Mouse (Mus musculus) heart, embryonic 12.5 days (tissue): ENCODE measurements at regions not wholly inside any gene's neighbourhood (a gene's known extent, or its start where the extent isn't known, plus 50 kb on each side); places are given as distances from the start of the nearest gene placed in this dataset.

ENCODE experiments used
- ATAC-seq: fragments of 200-750 bp; cut with Nextera tagmentation; 2 replicates; pipeline ENCODE4 v1.8.0; 2017; ENCODE audit warnings: moderate TSS enrichment, moderate library complexity; ENCODE audit not compliant: insufficient number of reproducible peaks, low FRiP score
- H3K27ac ChIP-seq: fragments of 300-500 bp; sonication (generic); 2 replicates; pipeline ENCODE4 v1.5.1; 2016; ENCODE audit warnings: mild to moderate bottlenecking, moderate library complexity; ENCODE audit not compliant: poor library complexity, severe bottlenecking
- H3K27me3 ChIP-seq: fragments of 300-500 bp; sonication (generic); replicated peaks from 2 replicates; pipeline ENCODE4 v1.6.1; 2016; ENCODE audit warnings: mild to moderate bottlenecking, moderate library complexity
- H3K36me3 ChIP-seq: fragments of 300-500 bp; sonication (generic); 2 replicates; pipeline ENCODE4 v1.6.1; 2016; ENCODE audit warnings: mild to moderate bottlenecking, moderate library complexity
- H3K4me1 ChIP-seq: fragments of 300-500 bp; sonication (generic); replicated peaks from 2 replicates; pipeline ENCODE4 v1.6.1; 2016; ENCODE audit warnings: mild to moderate bottlenecking
- H3K4me2 ChIP-seq: fragments of 300-500 bp; sonication (generic); 2 replicates; pipeline ENCODE4 v1.6.1; 2016; ENCODE audit warnings: mild to moderate bottlenecking, moderate library complexity
- H3K4me3 ChIP-seq: fragments of 300-500 bp; sonication (generic); 2 replicates; pipeline ENCODE4 v1.5.1; 2016; ENCODE audit warnings: mild to moderate bottlenecking
- H3K9ac ChIP-seq: fragments of 300-500 bp; sonication (generic); 2 replicates; pipeline ENCODE4 v1.6.1; 2016; ENCODE audit warnings: mild to moderate bottlenecking, moderate library complexity
- H3K9me3 ChIP-seq: fragments of 300-500 bp; sonication (generic); replicated peaks from 2 replicates; pipeline ENCODE4 v1.6.1; 2016; ENCODE audit warnings: mild to moderate bottlenecking, moderate library complexity
- WGBS: fragments of 180-500 bp; shearing (Covaris S2); methylation state at CpG from one replicate; pipeline ENCODE4 v1.1.7; 2016; 5-methylcytosine and 5-hydroxymethylcytosine counted together

GRCm38 (mm10) chr3:115766153-115766552 is 51.3 kb upstream of the S1pr1 start:
- Histone ChIP-seq H3K4me3 (no peak overlapping the region), H3K4me1 (peaks cover 21% of the 10 kb centered on the region), H3K36me3 (no peaks in the 10 kb centered on the region), H3K4me2 (peak overlapping the region; percentile 43), H3K27me3 (no peaks in the 10 kb centered on the region), H3K9ac (no peak overlapping the region; the same call in 1 of the 2 replicates), H3K27ac (peak overlapping the region; percentile 79), H3K9me3 (no peaks in the 10 kb centered on the region)
- 52% methylated on average over 8 of the region's 8 CpGs for WGBS
- ATAC-seq = 0 out of 2 replicates have a peak, but pooled peaks have one; percentile 67

DNA sequence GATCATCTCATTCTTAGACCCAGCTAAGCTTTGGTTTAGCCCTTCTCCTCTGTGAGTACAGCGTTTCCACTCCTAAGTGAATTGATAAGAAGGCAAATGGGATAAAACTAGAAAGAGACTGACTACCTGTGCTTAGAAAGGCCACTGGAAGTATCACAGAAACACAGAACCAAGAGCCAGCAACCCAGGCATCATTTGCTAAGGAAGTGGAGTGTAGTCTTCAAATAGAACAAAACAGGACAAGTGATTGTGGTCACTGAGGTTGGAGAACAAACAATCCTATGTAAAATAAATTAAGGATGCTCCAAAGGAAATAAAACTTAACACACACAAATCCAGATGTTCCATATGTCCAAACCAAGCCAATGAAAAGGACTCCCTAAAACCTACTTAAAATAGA is 53.4 kb upstream of the S1pr1 start:
- Histone ChIP-seq H3K27me3 (no peaks in the 10 kb centered on the region), H3K4me1 (peaks cover 15% of the 10 kb centered on the region), H3K36me3 (no peaks in the 10 kb centered on the region), H3K27ac (peak overlapping the region; percentile 25; the same call in 1 of the 2 replicates), H3K9ac (no peak overlapping the region), H3K9me3 (no peaks in the 10 kb centered on the region), H3K4me2 (no peak overlapping the region), H3K4me3 (no peak overlapping the region)
- no peak for ATAC-seq
- WGBS = 35% methylated on average over 1 of the region's 1 CpGs

- H3K4me1 ChIP-seq = peaks cover 11% of the 10 kb centered on the region
- no peak overlapping the region for H3K9ac ChIP-seq
- no peak overlapping the region for H3K4me2 ChIP-seq
- H3K4me3 ChIP-seq = no peak overlapping the region
- H3K27me3 ChIP-seq = no peaks in the 10 kb centered on the region
- H3K27ac ChIP-seq = peak overlapping the region; percentile 66
- H3K36me3 ChIP-seq = no peaks in the 10 kb centered on the region
- 71% methylated on average over 19 of the region's 19 CpGs for WGBS
- no peaks in the 10 kb centered on the region for H3K9me3 ChIP-seq
- ATAC-seq = peak; percentile 71
Observed at GRCm38 (mm10) chr3:115768761-115769530, 54.1 kb upstream of the S1pr1 start.

- 67% methylated on average over 5 of the region's 5 CpGs for WGBS
- H3K27ac ChIP-seq = no peak overlapping the region
- no peak for ATAC-seq
Observed at GRCm38 (mm10) chr3:115772676-115773075, 57.8 kb upstream of the S1pr1 start.

GRCm38 (mm10) chr3:115774321-115774720 is 59.4 kb upstream of the S1pr1 start:
- WGBS = 80% methylated on average over 8 of the region's 8 CpGs
- no peak overlapping the region for H3K4me2 ChIP-seq
- no peak overlapping the region for H3K4me3 ChIP-seq
- H3K27me3 ChIP-seq = no peaks in the 10 kb centered on the region
- H3K9ac ChIP-seq = no peak overlapping the region
- H3K4me1 ChIP-seq = peaks cover 5% of the 10 kb centered on the region
- H3K27ac ChIP-seq = no peak overlapping the region
- ATAC-seq = no peak
- H3K36me3 ChIP-seq = no peaks in the 10 kb centered on the region
- no peaks in the 10 kb centered on the region for H3K9me3 ChIP-seq

More at GRCm38 (mm10) chr3:115772676-115773075, 57.8 kb upstream of the S1pr1 start:
- H3K4me2 ChIP-seq = no peak overlapping the region
- H3K4me3 ChIP-seq = no peak overlapping the region
- no peaks in the 10 kb centered on the region for H3K36me3 ChIP-seq
- no peaks in the 10 kb centered on the region for H3K9me3 ChIP-seq
- H3K9ac ChIP-seq = no peak overlapping the region
- peaks cover 5% of the 10 kb centered on the region for H3K4me1 ChIP-seq
- no peaks in the 10 kb centered on the region for H3K27me3 ChIP-seq

DNA sequence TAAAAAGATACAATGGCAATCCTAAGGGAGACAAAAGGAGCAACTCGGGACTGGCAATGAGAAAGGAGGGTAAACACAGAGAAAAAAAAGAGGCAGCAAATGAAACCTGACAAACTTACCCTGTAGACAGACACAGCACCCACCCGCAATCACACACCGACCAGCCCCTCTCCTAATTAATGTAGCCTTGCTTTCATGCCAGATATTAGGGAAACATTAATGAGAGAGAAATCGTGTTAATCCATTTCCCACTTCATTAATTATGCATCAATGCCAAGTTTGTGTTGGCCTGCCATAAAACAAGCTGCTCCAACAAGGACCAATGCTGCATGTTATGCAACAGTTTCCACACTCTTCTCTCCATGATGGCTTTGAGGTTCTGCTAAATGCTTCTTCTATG is 59.9 kb upstream of the S1pr1 start:
- H3K4me2 ChIP-seq = no peak overlapping the region
- H3K36me3 ChIP-seq = no peaks in the 10 kb centered on the region
- no peak overlapping the region for H3K27ac ChIP-seq
- H3K9ac ChIP-seq = no peak overlapping the region
- no peaks in the 10 kb centered on the region for H3K9me3 ChIP-seq
- WGBS = 77% methylated on average over 4 of the region's 4 CpGs
- no peaks in the 10 kb centered on the region for H3K27me3 ChIP-seq
- H3K4me3 ChIP-seq = no peak overlapping the region
- peaks cover 5% of the 10 kb centered on the region for H3K4me1 ChIP-seq
- no peak for ATAC-seq

GRCm38 (mm10) chr3:115779144-115779890 is 64.4 kb upstream of the S1pr1 start:
- H3K27me3 ChIP-seq = no peaks in the 10 kb centered on the region
- no peak overlapping the region for H3K4me3 ChIP-seq
- no peak overlapping the region for H3K9ac ChIP-seq
- H3K4me2 ChIP-seq = no peak overlapping the region
- H3K9me3 ChIP-seq = no peaks in the 10 kb centered on the region
- H3K4me1 ChIP-seq = peaks cover 8% of the 10 kb centered on the region
- WGBS = 81% methylated on average over 10 of the region's 10 CpGs
- H3K36me3 ChIP-seq = no peaks in the 10 kb centered on the region
- H3K27ac ChIP-seq = no peak overlapping the region
- ATAC-seq = no peak

GRCm38 (mm10) chr3:115779906-115780305 is 65.0 kb upstream of the S1pr1 start:
- no peaks in the 10 kb centered on the region for H3K36me3 ChIP-seq
- ATAC-seq = no peak
- H3K9ac ChIP-seq = no peak overlapping the region
- H3K27me3 ChIP-seq = no peaks in the 10 kb centered on the region
- H3K9me3 ChIP-seq = no peaks in the 10 kb centered on the region
- H3K4me2 ChIP-seq = no peak overlapping the region
- H3K4me3 ChIP-seq = no peak overlapping the region
- H3K27ac ChIP-seq = no peak overlapping the region
- peaks cover 8% of the 10 kb centered on the region for H3K4me1 ChIP-seq
- WGBS = 74% methylated on average over 5 of the region's 5 CpGs

DNA sequence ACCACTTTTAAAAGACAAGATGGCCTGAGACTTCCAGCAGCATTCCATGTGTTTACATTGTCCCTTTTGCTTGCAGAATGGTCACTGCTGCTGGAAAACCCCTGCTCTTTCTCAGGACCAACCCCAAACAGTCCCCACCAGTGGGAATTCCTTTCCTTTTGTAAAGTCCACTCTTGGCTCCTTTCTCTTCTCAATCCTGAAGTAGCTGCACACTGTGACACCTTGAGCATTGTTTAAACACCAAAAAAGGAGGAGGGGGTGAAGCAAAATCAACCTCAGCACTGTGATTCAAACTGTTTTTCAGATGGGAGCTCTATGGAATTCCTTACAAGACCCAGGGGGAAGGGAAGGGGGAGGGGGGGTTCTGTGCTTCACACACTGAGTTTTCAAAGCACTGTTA is 67.9 kb upstream of the S1pr1 start:
- Histone ChIP-seq H3K27me3 (no peaks in the 10 kb centered on the region), H3K9me3 (no peaks in the 10 kb centered on the region), H3K36me3 (no peaks in the 10 kb centered on the region), H3K9ac (no peak overlapping the region), H3K4me2 (no peak overlapping the region), H3K4me3 (no peak overlapping the region), H3K27ac (no peak overlapping the region), H3K4me1 (peaks cover 3% of the 10 kb centered on the region; the same call in 1 of the 2 replicates)
- no peak for ATAC-seq

DNA sequence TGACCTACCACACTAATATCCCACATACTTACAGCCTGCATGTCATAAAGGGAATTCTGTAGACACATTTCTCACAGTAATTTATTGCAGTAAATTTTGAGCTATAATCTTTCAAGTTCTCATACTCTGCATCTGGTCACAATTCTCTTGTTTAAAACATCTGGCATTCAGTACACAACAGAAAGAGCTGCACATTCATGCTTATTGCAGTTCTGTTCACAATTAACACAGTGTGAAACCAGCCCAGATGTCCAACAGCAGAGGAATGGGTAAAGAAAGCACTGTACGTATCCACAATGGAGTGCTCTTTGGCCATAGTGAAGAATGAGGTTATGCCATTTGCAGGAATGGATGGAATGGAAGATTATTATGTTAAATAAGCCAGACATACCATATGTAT is 72.5 kb upstream of the S1pr1 start:
- no peak overlapping the region for H3K4me3 ChIP-seq
- no peak overlapping the region for H3K4me2 ChIP-seq
- no peak overlapping the region for H3K27ac ChIP-seq
- no peaks in the 10 kb centered on the region for H3K27me3 ChIP-seq
- no peaks in the 10 kb centered on the region for H3K9me3 ChIP-seq
- no peaks in the 10 kb centered on the region for H3K36me3 ChIP-seq
- WGBS = 85% methylated on average over 1 of the region's 1 CpGs
- no peak for ATAC-seq
- H3K9ac ChIP-seq = no peak overlapping the region
- peaks cover under 1% of the 10 kb centered on the region; the same call in 1 of the 2 replicates for H3K4me1 ChIP-seq

GRCm38 (mm10) chr3:115788525-115788924 is 73.7 kb upstream of the S1pr1 start:
- no peak overlapping the region for H3K4me2 ChIP-seq
- no peak for ATAC-seq
- WGBS = 67% methylated on average over 3 of the region's 3 CpGs

More at GRCm38 (mm10) chr3:115788525-115788924, 73.7 kb upstream of the S1pr1 start:
- Histone ChIP-seq H3K27ac (no peak overlapping the region), H3K27me3 (no peaks in the 10 kb centered on the region), H3K4me3 (no peak overlapping the region), H3K9me3 (no peaks in the 10 kb centered on the region), H3K36me3 (no peaks in the 10 kb centered on the region), H3K4me1 (peaks cover 8% of the 10 kb centered on the region), H3K9ac (no peak overlapping the region)
